Mouse (Mus musculus) lung, adult 2 months (tissue): ENCODE measurements at regions not wholly inside any gene's neighbourhood (a gene's known extent, or its start where the extent isn't known, plus 50 kb on each side); places are given as distances from the start of the nearest gene placed in this dataset.
A peak's percentile ranks its signal among the peaks of the same experiment; 100 is the strongest.

ENCODE experiments used
- DNase-seq: peaks from one replicate; pipeline ENCODE4 v3.0.0; 2022
- H3K4me1 ChIP-seq: fragments of 200-500 bp; 2 replicates; pipeline ENCODE4 v1.6.1; 2011; ENCODE audit warnings: low read length; ENCODE audit not compliant: control insufficient read depth, insufficient read depth
- H3K4me3 ChIP-seq: fragments of 200-500 bp; replicated peaks from 2 replicates; pipeline ENCODE3; 2011; ENCODE audit warnings: low read depth, mild to moderate bottlenecking, control low read depth, low read length; ENCODE audit errors: extremely low read depth
- CTCF ChIP-seq: fragments of 200-500 bp; IDR thresholded peaks from 2 replicates; pipeline ENCODE4 v1.5.1; 2011; ENCODE audit warnings: mild to moderate bottlenecking, low read length, control low read depth; ENCODE audit not compliant: insufficient read depth
- POLR2A ChIP-seq: fragments of 200-500 bp; IDR thresholded peaks from 2 replicates; pipeline ENCODE4 v1.6.1; 2011; ENCODE audit warnings: low read depth, mild to moderate bottlenecking, control low read depth, low read length, borderline replicate concordance; ENCODE audit errors: extremely low read depth
- WGBS: fragments of 180-500 bp; shearing (Covaris S2); methylation state at CpG from one replicate; pipeline ENCODE4 v1.1.7; 2018; 5-methylcytosine and 5-hydroxymethylcytosine counted together

DNA sequence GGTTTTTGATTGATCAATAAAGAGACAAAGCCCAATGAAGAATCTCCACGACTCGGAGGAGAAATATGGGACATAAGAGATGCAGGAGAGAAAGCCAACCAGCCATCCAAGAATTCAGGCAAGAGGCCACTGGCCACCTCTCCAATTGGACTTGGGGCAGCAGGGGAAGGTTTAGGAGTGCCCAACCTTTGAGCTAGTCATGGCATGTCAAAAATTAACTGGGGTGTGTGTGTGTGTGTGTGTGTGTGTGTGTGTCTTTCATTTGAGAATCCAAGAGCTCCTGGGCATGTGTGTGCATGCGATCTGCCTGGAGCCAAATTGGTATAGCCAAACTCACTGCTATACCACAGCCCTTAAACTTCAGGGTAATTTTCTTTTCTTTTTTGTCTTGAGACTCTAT lies 51.6 kb upstream of the Cecr2 start:
- Histone ChIP-seq H3K4me1 (no peaks in the 10 kb centered on the region), H3K4me3 (no peak overlapping the region)
- WGBS: 86% methylated on average over 3 of the region's 3 CpGs
- DNase-seq: no peak
- no peak for TF ChIP-seq CTCF
- TF ChIP-seq POLR2A: no peak

DNA sequence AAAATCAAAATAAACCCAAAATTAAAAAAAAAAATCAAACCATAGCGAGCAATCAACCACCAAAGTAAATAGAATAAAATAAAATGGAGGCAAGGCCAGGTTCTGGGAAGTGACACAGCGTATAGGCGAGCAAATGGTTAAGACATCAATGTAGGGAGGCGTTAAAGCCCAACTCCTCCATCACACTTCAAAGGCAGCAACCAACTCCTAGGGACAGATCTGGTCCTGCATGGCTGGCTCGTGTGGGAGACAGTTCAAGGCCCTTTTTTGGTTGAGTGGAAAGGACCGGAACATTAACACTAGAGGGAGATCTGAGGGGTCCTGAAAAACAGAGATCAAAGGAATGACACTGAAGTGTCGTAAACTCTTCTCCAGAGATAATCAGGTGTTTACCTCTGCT lies 53.8 kb upstream of the Cecr2 start:
- Histone ChIP-seq H3K4me3 (no peak overlapping the region), H3K4me1 (no peaks in the 10 kb centered on the region)
- TF ChIP-seq POLR2A (no peak), CTCF (no peak)
- DNase-seq: no peak
- 60% methylated on average over 7 of the region's 7 CpGs for whole genome bisulfite sequencing

DNA sequence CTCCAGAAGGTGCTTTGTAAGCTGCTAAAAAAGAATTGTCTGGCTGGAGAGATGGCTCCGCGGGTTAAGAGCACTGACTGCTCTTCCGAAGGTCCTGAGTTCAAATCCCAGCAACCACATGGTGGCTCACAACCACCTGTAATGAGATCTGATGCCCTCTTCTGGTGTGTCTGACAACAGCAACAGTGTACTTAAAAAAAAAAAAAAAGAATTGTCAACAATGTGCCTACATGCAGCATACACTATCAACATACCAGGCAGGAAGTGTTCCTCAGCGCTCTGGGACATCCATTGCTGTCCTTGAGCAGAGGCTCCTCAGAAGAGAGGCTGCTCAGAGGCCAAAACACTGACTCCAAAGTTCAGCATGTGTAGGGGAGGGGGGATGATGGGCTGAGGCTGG lies 56.3 kb upstream of the Cecr2 start:
- WGBS: 75% methylated on average over 4 of the region's 4 CpGs
- Histone ChIP-seq H3K4me1 (no peaks in the 10 kb centered on the region), H3K4me3 (no peak overlapping the region)
- TF ChIP-seq POLR2A (no peak), CTCF (no peak)
- no peak for DNase-seq

DNA sequence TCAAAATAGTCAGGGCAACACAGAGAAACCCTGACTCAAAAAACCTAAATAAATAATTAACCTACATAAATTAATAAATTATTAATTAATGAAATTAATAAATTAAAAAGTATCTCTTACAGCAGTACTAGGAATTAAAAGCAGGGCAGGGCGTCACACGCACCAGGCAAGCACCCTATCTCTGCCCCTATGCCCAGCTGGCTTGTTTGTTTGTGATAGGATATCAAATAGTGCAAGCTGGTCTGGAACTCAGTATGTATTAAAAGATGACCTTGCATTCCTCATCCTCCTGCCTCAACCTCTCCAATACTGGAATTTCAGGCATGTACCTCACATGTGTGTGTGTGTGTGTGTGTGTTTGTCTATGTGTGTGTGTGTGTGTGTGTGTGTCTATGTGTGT lies 60.7 kb upstream of the Cecr2 start:
- 95% methylated on average over 2 of the region's 2 CpGs for WGBS
- no peak for DNase-seq
- no peaks in the 10 kb centered on the region for H3K4me1 ChIP-seq
- TF ChIP-seq POLR2A (no peak), CTCF (no peak)
- no peak overlapping the region for H3K4me3 ChIP-seq

DNA sequence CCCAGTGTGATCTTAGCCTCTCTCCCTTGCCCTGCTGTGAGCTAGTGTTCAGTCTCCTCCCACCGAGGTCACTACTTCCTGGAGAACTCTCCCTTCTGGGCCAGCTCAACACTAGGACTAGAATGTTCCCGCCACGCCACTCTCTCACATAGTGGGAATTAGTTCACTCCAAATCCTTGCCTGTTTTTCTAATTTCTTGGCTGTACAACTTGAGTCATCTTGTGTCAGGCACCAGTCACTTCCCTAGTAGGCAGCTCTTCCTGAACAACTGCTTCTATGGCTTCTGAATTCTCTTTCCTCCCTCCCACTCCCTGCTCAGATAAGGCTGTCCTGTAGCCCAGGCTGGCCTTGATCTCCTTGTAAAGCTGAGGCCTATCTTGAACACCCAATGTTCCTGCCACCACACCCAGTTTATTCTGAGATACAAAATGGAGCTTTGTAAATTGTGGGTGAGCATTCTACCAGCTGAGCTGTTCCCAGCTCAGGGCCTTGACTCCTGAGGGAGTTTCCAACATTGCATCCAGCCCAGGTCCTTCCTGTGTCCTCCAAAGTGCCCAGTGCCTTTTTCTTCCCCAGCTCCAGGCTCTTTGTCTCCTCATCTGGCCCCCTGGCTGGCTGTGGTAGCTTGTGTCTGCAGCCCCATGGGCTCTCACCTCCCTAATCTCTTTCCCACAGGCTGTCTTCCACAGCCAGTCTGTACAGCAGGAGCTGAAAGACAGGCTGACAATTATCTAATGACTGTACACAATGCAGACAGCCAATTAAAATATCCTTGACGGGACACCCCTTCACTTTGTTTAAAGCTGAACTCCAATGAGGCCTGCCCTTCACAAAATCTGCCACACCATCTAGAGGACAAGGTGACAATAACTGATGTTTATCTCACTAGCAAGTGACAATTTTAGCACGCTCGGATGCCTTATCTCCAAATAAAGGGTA lies 61.9 kb upstream of the Cecr2 start:
- Histone ChIP-seq H3K4me3 (no peak overlapping the region), H3K4me1 (no peaks in the 10 kb centered on the region)
- TF ChIP-seq CTCF: no peak
- no peak for TF ChIP-seq POLR2A
- WGBS: 48% methylated on average over 6 of the region's 6 CpGs
- no peak for DNase-seq

DNA sequence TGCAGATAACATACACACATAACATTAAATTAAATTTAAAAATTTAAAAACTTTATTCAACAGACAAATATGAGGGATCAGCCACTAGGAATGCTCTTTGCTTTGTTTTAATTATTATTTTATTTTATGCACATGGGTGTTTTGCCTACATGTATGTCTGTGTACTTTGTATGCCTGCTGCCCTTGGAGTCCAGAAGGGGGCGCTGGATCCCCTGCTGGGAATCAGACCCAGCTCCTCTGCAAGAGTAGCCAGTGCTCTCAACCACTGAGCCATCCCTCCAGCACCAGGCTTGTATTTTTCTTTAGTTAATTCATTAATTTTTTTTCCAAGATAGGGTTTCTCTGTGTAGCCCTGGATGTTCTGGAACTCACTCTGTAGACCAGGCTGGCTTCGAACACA lies 62.7 kb upstream of the Cecr2 start:
- peak; percentile 31 for DNase-seq
- 48% methylated on average over 2 of the region's 2 CpGs for WGBS
- Histone ChIP-seq H3K4me3 (no peak overlapping the region), H3K4me1 (no peaks in the 10 kb centered on the region)
- TF ChIP-seq POLR2A: no peak
- TF ChIP-seq CTCF: peak; percentile 36

DNA sequence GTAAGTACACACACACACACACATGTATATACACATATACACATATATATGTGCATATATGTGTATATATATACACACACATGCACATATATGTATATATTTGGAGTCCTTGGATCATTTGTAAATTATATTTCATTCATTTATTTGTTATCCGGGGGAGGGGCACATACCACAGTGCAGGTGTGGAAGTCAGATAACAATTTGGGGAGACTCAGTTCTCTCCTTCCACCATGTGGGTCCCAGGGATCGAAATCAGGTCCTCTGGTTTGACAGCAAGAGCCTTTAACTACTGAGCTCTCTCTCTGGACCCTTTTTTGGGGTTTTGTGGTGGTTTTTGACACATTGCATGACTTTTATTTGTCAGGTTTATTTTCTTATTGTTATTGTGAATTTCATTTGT lies 65.8 kb upstream of the Cecr2 start:
- TF ChIP-seq CTCF (no peak), POLR2A (no peak)
- no peak overlapping the region for H3K4me3 ChIP-seq
- 76% methylated on average over 2 of the region's 2 CpGs for WGBS
- DNase-seq: no peak
- no peaks in the 10 kb centered on the region for H3K4me1 ChIP-seq

DNA sequence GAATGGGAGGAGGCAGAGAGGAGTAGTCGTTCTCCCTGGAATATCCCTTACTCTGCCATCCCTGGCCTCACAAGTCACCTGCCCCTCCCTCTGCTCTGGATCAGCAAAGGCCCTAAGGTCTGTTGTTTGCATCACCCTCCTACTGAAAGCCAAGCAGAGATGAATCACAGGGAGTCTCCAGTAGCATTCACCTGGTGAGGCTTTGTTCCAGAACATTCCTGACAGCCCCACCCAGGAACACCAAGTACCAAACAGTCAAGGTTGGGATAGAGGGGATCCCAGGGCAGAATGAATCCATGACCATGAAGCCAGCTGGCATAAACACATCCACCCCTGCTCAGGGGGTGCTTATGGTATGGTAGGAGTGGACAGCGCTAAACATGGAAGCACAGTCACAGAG lies 67.4 kb upstream of the Hdhd5 start:
- H3K4me1 ChIP-seq: no peaks in the 10 kb centered on the region
- TF ChIP-seq POLR2A (no peak), CTCF (no peak)
- WGBS: 61% methylated on average over 2 of the region's 2 CpGs
- H3K4me3 ChIP-seq: no peak overlapping the region
- DNase-seq: no peak

DNA sequence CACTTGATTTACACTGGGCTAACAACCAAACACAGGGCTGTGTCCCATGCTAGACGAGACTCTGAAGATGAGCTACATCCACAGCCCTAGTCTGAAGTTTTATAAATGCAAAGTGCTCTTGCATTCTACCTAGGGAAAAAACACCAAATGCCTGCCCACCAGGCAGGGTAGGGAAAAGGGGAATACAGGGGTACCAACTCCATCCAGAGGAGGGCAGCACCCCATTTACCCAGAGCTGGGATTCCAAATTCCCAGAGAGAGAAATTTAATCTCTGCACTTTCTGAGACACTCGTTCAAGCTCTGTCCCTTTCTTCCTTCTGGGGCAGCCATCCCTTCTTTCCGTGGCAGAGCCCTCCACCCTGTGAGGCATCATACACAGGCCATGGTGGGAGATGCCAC lies 66.8 kb upstream of the Hdhd5 start:
- 34% methylated on average over 3 of the region's 3 CpGs for WGBS
- DNase-seq: no peak
- H3K4me3 ChIP-seq: no peak overlapping the region
- H3K4me1 ChIP-seq: no peaks in the 10 kb centered on the region
- TF ChIP-seq POLR2A (no peak), CTCF (0 out of 2 replicates have a peak, but pooled peaks have one; percentile 1)

DNA sequence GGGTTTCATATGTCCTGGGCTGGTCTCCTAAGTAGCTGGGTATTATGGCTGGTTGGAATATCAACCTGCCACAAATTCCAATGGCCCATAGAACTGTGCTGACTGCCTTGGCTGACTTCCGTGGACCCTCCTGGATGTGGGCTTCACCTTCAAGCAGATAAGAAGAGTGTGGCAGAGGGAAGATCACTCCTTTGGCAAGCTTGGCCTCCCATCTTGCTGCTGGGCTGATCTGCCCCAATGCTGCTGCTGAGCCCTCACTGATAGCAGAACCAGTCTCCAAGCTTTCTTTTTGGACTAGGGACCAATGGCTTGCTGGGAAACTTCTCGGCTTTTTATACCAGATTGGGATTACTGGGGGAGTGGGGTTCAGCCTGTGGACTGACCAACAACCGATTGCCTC lies 65.6 kb upstream of the Hdhd5 start:
- H3K4me1 ChIP-seq: no peaks in the 10 kb centered on the region
- WGBS: 87% methylated on average over 3 of the region's 3 CpGs
- no peak overlapping the region for H3K4me3 ChIP-seq
- DNase-seq: no peak
- no peak for TF ChIP-seq POLR2A
- no peak for TF ChIP-seq CTCF
